Mouse (Mus musculus) embryonic fibroblast, embryonic 13.5 days (primary cell): ENCODE data around the gene Lyrm7.

Experiments
- CTCF ChIP-seq: IDR thresholded peaks from 2 replicates; pipeline ENCODE4 v1.5.1; 2011; ENCODE audit warnings: mild to moderate bottlenecking, control low read depth, low read length, moderate library complexity, borderline replicate concordance; ENCODE audit not compliant: insufficient read depth
- POLR2A ChIP-seq: IDR thresholded peaks from 2 replicates; pipeline ENCODE4 v1.6.1; 2011; ENCODE audit warnings: low read depth, mild to moderate bottlenecking, control low read depth, low read length, moderate library complexity

DNA sequence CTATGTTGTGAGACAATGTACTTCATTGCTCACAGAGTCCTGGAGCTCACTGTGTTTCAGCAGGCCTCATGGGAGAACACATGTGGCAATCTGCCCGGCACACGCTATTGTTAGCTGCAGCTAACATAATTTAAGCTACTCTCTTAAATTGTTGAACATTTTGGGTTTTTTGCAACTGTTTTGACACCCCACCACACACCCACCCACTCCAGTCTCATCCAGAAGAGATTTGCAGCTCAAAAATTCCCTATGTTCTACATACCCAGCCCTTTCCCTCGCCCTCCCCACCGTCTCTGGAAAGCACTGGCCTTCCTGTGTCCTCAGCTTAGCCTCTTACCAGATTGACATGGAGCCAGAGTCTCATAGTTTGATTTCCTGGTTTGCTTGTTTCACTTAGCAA is 55.5 kb downstream of the Lyrm7 start:
- TF ChIP-seq CTCF (no peak), POLR2A (no peak)
